In genomic region chr19:37543537-37544326, GRCm38 (mm10) we compare ENCODE assay signal across 8 mouse cellular contexts. TPM values are rescaled to one million over a fixed set of nuclear protein-coding genes. Genes with fewer than 3 reads are reported as not detected.
DNase-seq lines count a peak whose midpoint lies in the region; TF ChIP-seq lines count a peak whose summit lies in the region.

No protein-coding gene starts in this region.

- peak; percentile 44; the same call in 1 of the 2 replicates for TF ChIP-seq CTCF in spleen, adult 2 months (IDR thresholded peaks at IDR 0.05; ENCODE audit: extremely low read depth, insufficient read depth, insufficient read length, insufficient replicate concordance)
- TF ChIP-seq CTCF in small intestine, adult 2 months (IDR thresholded peaks at IDR 0.05; ENCODE audit: extremely low read depth, insufficient read length, insufficient replicate concordance, low read depth, low read length) = no peak

- H3K9me3 ChIP-seq in erythroblast, embryonic 14.5 days (ENCODE audit: control insufficient read depth, low read length) = no peaks in the 10 kb centered on the region

- peak in 1 of 2 experiments; percentile 37 for DNase-seq in spleen, adult 2 months (ENCODE audit: low read depth in 1 of 2, low spot score in 2 of 2)
- no peak for DNase-seq in spleen, adult 12 weeks (ENCODE audit: low spot score)
- DNase-seq in kidney, postnatal 25 days = peak; percentile 66 to 70
- DNase-seq in testis, postnatal 10 days (ENCODE audit: low spot score) = no peak
- DNase-seq in cerebellum, postnatal 14 days = no peak
- DNase-seq in frontal cortex, postnatal 36 days (ENCODE audit: low spot score in 2 of 2) = no peak

- peaks cover 6% of the 10 kb centered on the region; the same call in 1 of the 2 replicates for H3K4me1 ChIP-seq in spleen, adult 2 months (ENCODE audit: control insufficient read depth, insufficient read depth, insufficient read length)
- peaks cover 28% of the 10 kb centered on the region for H3K4me1 ChIP-seq in erythroblast, embryonic 14.5 days (ENCODE audit: control insufficient read depth)
- H3K4me1 ChIP-seq in small intestine, adult 2 months (ENCODE audit: control insufficient read depth, insufficient read depth, insufficient read length, low read length) = peaks cover 11% of the 10 kb centered on the region; the same call in 1 of the 2 replicates

- 46% methylated on average over 13 of the region's 13 CpGs for WGBS in spleen, adult 2 months
- WGBS in small intestine, adult 2 months = 55% methylated on average over 13 of the region's 13 CpGs

- no peak overlapping the region for H3K27ac ChIP-seq in spleen, adult 2 months (ENCODE audit: insufficient read depth, low read length)
- H3K27ac ChIP-seq in small intestine, adult 2 months (ENCODE audit: insufficient read depth, low read depth, low read length) = peak overlapping the region; percentile 39; the same call in 1 of the 2 replicates

- H3K4me3 ChIP-seq in spleen, adult 2 months (ENCODE audit: extremely low read depth, insufficient read depth, insufficient read length) = no peak overlapping the region
- peak overlapping the region; percentile 31 for H3K4me3 ChIP-seq in erythroblast, embryonic 14.5 days (replicated peaks)
- no peak overlapping the region for H3K4me3 ChIP-seq in small intestine, adult 2 months (ENCODE audit: low read depth, low read length)

- TF ChIP-seq POLR2A in spleen, adult 2 months (IDR thresholded peaks at IDR 0.05; ENCODE audit: low read depth, low read length) = no peak
- no peak for TF ChIP-seq POLR2A in small intestine, adult 2 months (IDR thresholded peaks at IDR 0.05; ENCODE audit: low read depth, low read length)

- no peaks in the 10 kb centered on the region for H3K36me3 ChIP-seq in spleen, adult 2 months (ENCODE audit: control insufficient read depth, insufficient read depth, low read length)
- no peaks in the 10 kb centered on the region for H3K36me3 ChIP-seq in erythroblast, embryonic 14.5 days (ENCODE audit: control insufficient read depth)
- no peaks in the 10 kb centered on the region for H3K36me3 ChIP-seq in small intestine, adult 2 months (ENCODE audit: control insufficient read depth, insufficient read depth, low read length)

- H3K27me3 ChIP-seq in spleen, adult 2 months (ENCODE audit: control insufficient read depth, insufficient read depth, low read length) = no peaks in the 10 kb centered on the region
- H3K27me3 ChIP-seq in erythroblast, embryonic 14.5 days (ENCODE audit: control insufficient read depth) = peaks cover 10% of the 10 kb centered on the region
- no peaks in the 10 kb centered on the region for H3K27me3 ChIP-seq in small intestine, adult 2 months (ENCODE audit: control insufficient read depth, insufficient read depth, low read length)

RNA-seq across cellular contexts. Expression of gene Exoc6, which starts 6.5 kb away (rescaled TPM):
- 8.1 and 8.6 TPM in 2 replicates for polyA plus RNA-seq in spleen, adult 2 months (2012; rRNA removed)
- polyA plus RNA-seq in erythroblast, embryonic 14.5 days (2012) = 0.98 and 1.4 TPM in 2 replicates
- 2.3 and 5.3 TPM in 2 replicates for polyA plus RNA-seq in small intestine, adult 2 months (2012; rRNA removed)

Comparison
In these comparisons a context has a peak if more than half of its experiments do, and no peak if none do; other contexts are left out.
1. DNase-seq: peak in kidney, postnatal 25 days (2 of 2); none in spleen, adult 12 weeks (single experiment), testis, postnatal 10 days (single experiment), cerebellum, postnatal 14 days (0 of 2) and frontal cortex, postnatal 36 days (0 of 2).